Mouse (Mus musculus): ENCODE measurements around the gene Spaca4. TPM values are rescaled to one million over a fixed set of nuclear protein-coding genes. Genes with fewer than 3 reads are reported as not detected.

The Spaca4 gene
- polyA plus RNA-seq, 1 experiment, result not detected

GRCm38 (mm10) chr7:45710477-45711191 is 15.0 kb downstream of the Spaca4 start:
- Histone ChIP-seq H3K36me3 (ENCODE audit: control insufficient read depth) (peaks cover 44% of the 10 kb centered on the region), H3K9me3 (ENCODE audit: control insufficient read depth, low read length) (no peaks in the 10 kb centered on the region), H3K4me1 (ENCODE audit: control insufficient read depth) (peaks cover 65% of the 10 kb centered on the region), H3K27me3 (ENCODE audit: control insufficient read depth) (peaks cover 4% of the 10 kb centered on the region; the same call in 1 of the 2 replicates), H3K4me3 (replicated peaks) (no peak overlapping the region)
- no peak for TF ChIP-seq GATA1 (IDR thresholded peaks at IDR 0.05; ENCODE audit: low read length)
- no peak for TF ChIP-seq TAL1 (IDR thresholded peaks at IDR 0.05; ENCODE audit: low read length)

- H3K27me3 ChIP-seq (ENCODE audit: control insufficient read depth), result peaks cover 4% of the 10 kb centered on the region; the same call in 1 of the 2 replicates
- H3K4me3 ChIP-seq (replicated peaks), result no peak overlapping the region
Observed at GRCm38 (mm10) chr7:45709677-45710355, 15.8 kb downstream of the Spaca4 start.

GRCm38 (mm10) chr7:45709036-45709435 is 16.6 kb downstream of the Spaca4 start:
- Histone ChIP-seq H3K4me1 (ENCODE audit: control insufficient read depth) (peaks cover 65% of the 10 kb centered on the region), H3K36me3 (ENCODE audit: control insufficient read depth) (peaks cover 43% of the 10 kb centered on the region), H3K4me3 (replicated peaks) (no peak overlapping the region), H3K27me3 (ENCODE audit: control insufficient read depth) (peaks cover 4% of the 10 kb centered on the region; the same call in 1 of the 2 replicates), H3K9me3 (ENCODE audit: control insufficient read depth, low read length) (no peaks in the 10 kb centered on the region)
- TF ChIP-seq GATA1 (IDR thresholded peaks at IDR 0.05; ENCODE audit: low read length) (no peak), TAL1 (IDR thresholded peaks at IDR 0.05; ENCODE audit: low read length) (no peak)

More at GRCm38 (mm10) chr7:45709677-45710355, 15.8 kb downstream of the Spaca4 start:
- Histone ChIP-seq H3K36me3 (ENCODE audit: control insufficient read depth) (peaks cover 44% of the 10 kb centered on the region), H3K9me3 (ENCODE audit: control insufficient read depth, low read length) (no peaks in the 10 kb centered on the region), H3K4me1 (ENCODE audit: control insufficient read depth) (peaks cover 65% of the 10 kb centered on the region)
- TF ChIP-seq TAL1 (IDR thresholded peaks at IDR 0.05; ENCODE audit: low read length), result no peak
- no peak for TF ChIP-seq GATA1 (IDR thresholded peaks at IDR 0.05; ENCODE audit: low read length)

GRCm38 (mm10) chr7:45708221-45708761 is 17.3 kb downstream of the Spaca4 start:
- H3K36me3 ChIP-seq (ENCODE audit: control insufficient read depth), result peaks cover 36% of the 10 kb centered on the region
- H3K27me3 ChIP-seq (ENCODE audit: control insufficient read depth), result peaks cover 4% of the 10 kb centered on the region; the same call in 1 of the 2 replicates
- peaks cover 65% of the 10 kb centered on the region for H3K4me1 ChIP-seq (ENCODE audit: control insufficient read depth)
- TF ChIP-seq TAL1 (IDR thresholded peaks at IDR 0.05; ENCODE audit: low read length), result no peak
- no peak for TF ChIP-seq GATA1 (IDR thresholded peaks at IDR 0.05; ENCODE audit: low read length)
- no peaks in the 10 kb centered on the region for H3K9me3 ChIP-seq (ENCODE audit: control insufficient read depth, low read length)
- H3K4me3 ChIP-seq (replicated peaks), result no peak overlapping the region

GRCm38 (mm10) chr7:45707375-45707967 is 18.1 kb downstream of the Spaca4 start:
- TF ChIP-seq TAL1 (IDR thresholded peaks at IDR 0.05; ENCODE audit: low read length) (no peak), GATA1 (IDR thresholded peaks at IDR 0.05; ENCODE audit: low read length) (no peak)
- peaks cover 27% of the 10 kb centered on the region for H3K36me3 ChIP-seq (ENCODE audit: control insufficient read depth)
- H3K9me3 ChIP-seq (ENCODE audit: control insufficient read depth, low read length), result no peaks in the 10 kb centered on the region
- peak overlapping the region; percentile 67 for H3K4me3 ChIP-seq (replicated peaks)
- peaks cover 56% of the 10 kb centered on the region for H3K4me1 ChIP-seq (ENCODE audit: control insufficient read depth)
- peaks cover 11% of the 10 kb centered on the region for H3K27me3 ChIP-seq (ENCODE audit: control insufficient read depth)

GRCm38 (mm10) chr7:45706721-45707241 is 18.8 kb downstream of the Spaca4 start:
- peaks cover 52% of the 10 kb centered on the region for H3K4me1 ChIP-seq (ENCODE audit: control insufficient read depth)

GRCm38 (mm10) chr7:45705873-45706281 is 19.7 kb downstream of the Spaca4 start:
- no peak for TF ChIP-seq GATA1 (IDR thresholded peaks at IDR 0.05; ENCODE audit: low read length)
- TF ChIP-seq TAL1 (IDR thresholded peaks at IDR 0.05; ENCODE audit: low read length), result no peak
- peaks cover 12% of the 10 kb centered on the region for H3K36me3 ChIP-seq (ENCODE audit: control insufficient read depth)
- peaks cover 25% of the 10 kb centered on the region for H3K27me3 ChIP-seq (ENCODE audit: control insufficient read depth)
- peaks cover 52% of the 10 kb centered on the region for H3K4me1 ChIP-seq (ENCODE audit: control insufficient read depth)
- peak overlapping the region; percentile 67 for H3K4me3 ChIP-seq (replicated peaks)
- no peaks in the 10 kb centered on the region for H3K9me3 ChIP-seq (ENCODE audit: control insufficient read depth, low read length)

More at GRCm38 (mm10) chr7:45706721-45707241, 18.8 kb downstream of the Spaca4 start:
- Histone ChIP-seq H3K4me3 (replicated peaks) (peak overlapping the region; percentile 67), H3K27me3 (ENCODE audit: control insufficient read depth) (peaks cover 16% of the 10 kb centered on the region), H3K9me3 (ENCODE audit: control insufficient read depth, low read length) (no peaks in the 10 kb centered on the region), H3K36me3 (ENCODE audit: control insufficient read depth) (peaks cover 21% of the 10 kb centered on the region)
- no peak for TF ChIP-seq TAL1 (IDR thresholded peaks at IDR 0.05; ENCODE audit: low read length)
- TF ChIP-seq GATA1 (IDR thresholded peaks at IDR 0.05; ENCODE audit: low read length), result no peak

- peak overlapping the region; percentile 67 for H3K4me3 ChIP-seq (replicated peaks)
Observed at GRCm38 (mm10) chr7:45705443-45705864, 20.2 kb downstream of the Spaca4 start.

More at GRCm38 (mm10) chr7:45705443-45705864, 20.2 kb downstream of the Spaca4 start:
- Histone ChIP-seq H3K9me3 (ENCODE audit: control insufficient read depth, low read length) (0 out of 2 replicates have a peak, but pooled peaks cover 2% of the 10 kb centered on the region), H3K36me3 (ENCODE audit: control insufficient read depth) (peaks cover 7% of the 10 kb centered on the region), H3K27me3 (ENCODE audit: control insufficient read depth) (peaks cover 29% of the 10 kb centered on the region), H3K4me1 (ENCODE audit: control insufficient read depth) (peaks cover 52% of the 10 kb centered on the region)
- TF ChIP-seq TAL1 (IDR thresholded peaks at IDR 0.05; ENCODE audit: low read length) (no peak), GATA1 (IDR thresholded peaks at IDR 0.05; ENCODE audit: low read length) (no peak)
